19 mouse cellular contexts compared by ENCODE assay signal in the genomic region with DNA sequence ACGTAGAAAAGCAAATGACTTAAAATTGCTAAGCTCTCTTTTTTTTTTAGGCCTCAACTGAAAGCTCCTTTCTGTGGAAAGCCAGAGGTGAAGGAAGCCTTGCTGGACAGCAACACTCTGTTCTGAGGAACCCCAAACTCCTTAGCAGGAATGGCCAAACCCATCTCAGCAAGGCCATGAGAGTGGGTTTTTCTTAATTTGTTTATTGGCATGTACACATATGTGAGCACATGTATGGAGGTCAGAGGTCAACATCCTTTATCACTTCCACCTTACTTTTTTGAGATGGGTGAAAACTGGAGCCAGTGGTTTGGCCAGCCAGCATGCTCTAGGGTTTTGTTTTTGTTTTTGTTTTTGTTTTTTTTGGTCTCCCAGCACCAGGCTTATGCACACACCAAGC.
DNase-seq lines count a peak whose midpoint lies in the region; ATAC-seq and TF ChIP-seq lines count a peak whose summit lies in the region.
"Had no signal": no experiment of that assay in that cellular context is flagged by ENCODE, and none has a peak within 500 bp of the region (broad histone marks: within the 10 kb centered on the region; RNA-seq: fewer than 3 reads in every experiment).

No protein-coding gene starts in this region.

- H3K27ac ChIP-seq in heart, embryonic 10.5 days, result peak overlapping the region; percentile 62; the same call in 1 of the 2 replicates
- no peak overlapping the region for H3K27ac ChIP-seq in heart, adult 2 months
- peak overlapping the region; percentile 88 for H3K27ac ChIP-seq in liver, embryonic 14.5 days
- no peak overlapping the region for H3K27ac ChIP-seq in hindbrain, embryonic 16.5 days (ENCODE audit: low read depth, low read length)
- H3K27ac ChIP-seq: embryonic facial prominence, embryonic 13.5 days; hindbrain, embryonic 15.5 days had no signal

- WGBS in heart, embryonic 10.5 days, result 83% methylated on average over 1 of the region's 1 CpGs
- 69% methylated on average over 1 of the region's 1 CpGs for WGBS in heart, adult 2 months
- 46% methylated on average over 1 of the region's 1 CpGs for WGBS in liver, embryonic 14.5 days (ENCODE audit: insufficient replicate concordance)
- WGBS in hindbrain, embryonic 16.5 days, result 91% methylated on average over 1 of the region's 1 CpGs

- H3K4me1 ChIP-seq in heart, embryonic 10.5 days, result peaks cover 27% of the 10 kb centered on the region
- no peaks in the 10 kb centered on the region for H3K4me1 ChIP-seq in heart, adult 2 months (ENCODE audit: control insufficient read depth, insufficient read depth, low read length)
- H3K4me1 ChIP-seq in liver, embryonic 14.5 days (replicated peaks; ENCODE audit: control insufficient read depth in 2 of 2, insufficient read depth in 2 of 2, low read length in 1 of 2), result peaks cover 51 to 55% of the 10 kb centered on the region in 2 experiments
- H3K4me1 ChIP-seq in hindbrain, embryonic 16.5 days (ENCODE audit: control insufficient read depth, insufficient read depth, low read depth, low read length), result no peaks in the 10 kb centered on the region; the same call in none of the 2 replicates
- H3K4me1 ChIP-seq: embryonic facial prominence, embryonic 13.5 days had no signal

- no peak for TF ChIP-seq POLR2A in heart, adult 2 months (IDR thresholded peaks at IDR 0.05; ENCODE audit: insufficient read depth, low read depth, low read length)

- no peaks in the 10 kb centered on the region for H3K9me3 ChIP-seq in heart, embryonic 10.5 days
- no peaks in the 10 kb centered on the region for H3K9me3 ChIP-seq in liver, embryonic 14.5 days (ENCODE audit: control insufficient read depth, low read length)
- H3K9me3 ChIP-seq in hindbrain, embryonic 16.5 days (ENCODE audit: control insufficient read depth, low read length), result no peaks in the 10 kb centered on the region
- H3K9me3 ChIP-seq: embryonic facial prominence, embryonic 13.5 days; hindbrain, embryonic 15.5 days had no signal

- intact Hi-C loops in heart, adult 2 months (cut with DNase I), result no loop called here

- H3K9ac ChIP-seq in heart, adult 2 months (ENCODE audit: low read depth, low read length), result no peak overlapping the region
- H3K9ac ChIP-seq in liver, embryonic 14.5 days (replicated peaks), result 0 out of 2 replicates have a peak overlapping the region, but pooled peaks have one; percentile 35
- no peak overlapping the region for H3K9ac ChIP-seq in hindbrain, embryonic 16.5 days (ENCODE audit: low read depth, low read length)
- H3K9ac ChIP-seq: embryonic facial prominence, embryonic 13.5 days; hindbrain, embryonic 15.5 days had no signal

- no peak for TF ChIP-seq EP300 in heart, adult 2 months (IDR thresholded peaks at IDR 0.05; ENCODE audit: insufficient read depth, low read depth, low read length)
- TF ChIP-seq EP300 in liver, embryonic 14.5 days (IDR thresholded peaks at IDR 0.05; ENCODE audit: low read depth), result no peak

- DNase-seq in heart, embryonic 10.5 days (ENCODE audit: low spot score), result peak; percentile 60
- DNase-seq in heart, adult 2 months, result no peak
- DNase-seq in liver, embryonic 14.5 days (ENCODE audit: low read depth in 3 of 3, low spot score in 3 of 3), result peak in 1 of 3 experiments; percentile 9
- no peak for DNase-seq in layer of hippocampus, postnatal 25 days (ENCODE audit: extremely low spot score in 1 of 2, low spot score in 1 of 2)
- DNase-seq: adrenal gland, adult 2 months; adrenal gland, postnatal 25 days; cerebellum, adult 18-20 months; cerebellum, adult 9-11 months; cerebellum, postnatal 36 days; gastrocnemius, postnatal 14 days; heart, postnatal 36 days had no signal

- H3K79me2 ChIP-seq in heart, adult 2 months (replicated peaks; ENCODE audit: control insufficient read depth, insufficient read depth, low read length), result no peaks in the 10 kb centered on the region

- H3K4me3 ChIP-seq in heart, embryonic 10.5 days, result no peak overlapping the region
- no peak overlapping the region for H3K4me3 ChIP-seq in heart, adult 2 months
- no peak overlapping the region for H3K4me3 ChIP-seq in liver, embryonic 14.5 days (ENCODE audit: insufficient read depth in 1 of 2, low read depth in 2 of 2, low read length in 2 of 2)
- no peak overlapping the region for H3K4me3 ChIP-seq in hindbrain, embryonic 16.5 days (ENCODE audit: low read length)
- H3K4me3 ChIP-seq: embryonic facial prominence, embryonic 13.5 days; hindbrain, embryonic 15.5 days had no signal

- TF ChIP-seq CTCF in heart, adult 2 months (IDR thresholded peaks at IDR 0.05), result no peak
- TF ChIP-seq CTCF in liver, embryonic 14.5 days (IDR thresholded peaks at IDR 0.05; ENCODE audit: low read depth), result no peak

- ATAC-seq in erythroid progenitor cell, adult 5-6 weeks (replicated peaks; ENCODE audit: low FRiP score, poor library complexity, severe bottlenecking), result peak; percentile 6; the same call in 1 of the 2 replicates
- 0 out of 2 replicates have a peak, but pooled peaks have one; percentile 4 for ATAC-seq in liver, embryonic 14.5 days (ENCODE audit: insufficient read depth)
- 0 out of 2 replicates have a peak, but pooled peaks have one; percentile 3 for ATAC-seq in megakaryocyte progenitor cell, adult 5-6 weeks (replicated peaks; ENCODE audit: poor library complexity)
- ATAC-seq in hindbrain, embryonic 16.5 days, result no peak
- ATAC-seq: forebrain, embryonic 16.5 days; inflammation-experienced regulatory T-cells, adult 6 months had no signal

- H3K27me3 ChIP-seq in heart, embryonic 10.5 days (ENCODE audit: insufficient read depth, poor library complexity, severe bottlenecking), result no peaks in the 10 kb centered on the region
- H3K27me3 ChIP-seq in heart, adult 2 months (ENCODE audit: control insufficient read depth, insufficient read depth, low read length), result no peaks in the 10 kb centered on the region
- no peaks in the 10 kb centered on the region for H3K27me3 ChIP-seq in liver, embryonic 14.5 days (ENCODE audit: control insufficient read depth, insufficient read depth, low read length)
- H3K27me3 ChIP-seq in hindbrain, embryonic 16.5 days (replicated peaks; ENCODE audit: control insufficient read depth, insufficient read depth, low read length), result no peaks in the 10 kb centered on the region
- H3K27me3 ChIP-seq: CH12.LX; embryonic facial prominence, embryonic 13.5 days; hindbrain, embryonic 15.5 days had no signal

- H3K4me2 ChIP-seq in liver, embryonic 14.5 days (ENCODE audit: low read depth), result peak overlapping the region; percentile 52
- no peak overlapping the region for H3K4me2 ChIP-seq in hindbrain, embryonic 16.5 days (ENCODE audit: low read length)
- H3K4me2 ChIP-seq: embryonic facial prominence, embryonic 13.5 days; hindbrain, embryonic 15.5 days had no signal

- no peaks in the 10 kb centered on the region for H3K36me3 ChIP-seq in heart, embryonic 10.5 days
- H3K36me3 ChIP-seq in heart, adult 2 months (ENCODE audit: control insufficient read depth, insufficient read depth, low read length), result no peaks in the 10 kb centered on the region
- H3K36me3 ChIP-seq in liver, embryonic 14.5 days (replicated peaks; ENCODE audit: control insufficient read depth, insufficient read depth, low read depth), result no peaks in the 10 kb centered on the region
- H3K36me3 ChIP-seq in hindbrain, embryonic 16.5 days (ENCODE audit: control insufficient read depth, insufficient read depth, low read length), result no peaks in the 10 kb centered on the region
- H3K36me3 ChIP-seq: embryonic facial prominence, embryonic 13.5 days; hindbrain, embryonic 15.5 days had no signal

Comparison
In these comparisons a context has a peak if more than half of its experiments do, and no peak if none do; other contexts are left out.
1. H3K27ac ChIP-seq: peak in heart, embryonic 10.5 days (single experiment) and liver, embryonic 14.5 days (single experiment); none in heart, adult 2 months (single experiment) and hindbrain, embryonic 16.5 days (single experiment).